Mouse (Mus musculus) heart, postnatal 36 days (tissue): ENCODE data around the gene Ostn. TPM values are rescaled to one million over a fixed set of nuclear protein-coding genes. Genes with fewer than 3 reads are reported as not detected.
"Not testable (repeated sequence)": the region's sequence is repeated elsewhere in the genome, so short reads cannot be mapped to it uniquely, and the experiment has no call there.

Experiments used
- DNase-seq, 2 experiments: peaks; one replicate each; pipeline ENCODE4 v3.0.0; 2021 to 2022
- intact Hi-C: fragments of 180-260 bp; cut with DNase I; formaldehyde crosslinking; loops from one replicate; pipeline ENCODE4 v1.15.1; 2025
- total RNA-seq, 2 experiments: library from RNA; stranded (reverse); gene quantifications; 2 replicates each; pipeline ENCODE4 v1.2.3; 2021

Ostn gene
- not detected for total RNA-seq

DNA sequence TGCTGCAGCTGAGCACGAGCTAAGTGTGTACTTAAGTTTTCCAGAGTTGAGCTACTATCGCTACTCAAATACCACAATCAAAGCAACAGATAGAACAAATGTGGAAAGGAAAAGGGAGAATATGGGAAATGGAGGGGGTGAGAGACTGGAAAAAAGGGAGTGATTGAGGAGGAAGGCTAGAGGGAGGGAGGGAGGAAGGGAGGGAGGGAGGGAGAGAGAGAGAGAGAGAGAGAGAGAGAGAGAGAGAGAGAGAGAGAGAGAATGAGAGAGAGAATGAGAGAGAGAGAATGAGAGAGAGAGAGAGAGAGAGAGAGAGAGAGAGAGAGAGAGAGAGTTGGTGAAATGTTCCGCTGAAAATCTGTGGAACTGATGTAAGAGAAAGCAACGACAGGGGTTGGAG, at the start of gene Ostn:
Gene Ostn, plus strand, starts transcription at position 301 of the 400 bp plus-strand sequence.
- DNase-seq, intact Hi-C loops: not testable (repeated sequence)

DNA sequence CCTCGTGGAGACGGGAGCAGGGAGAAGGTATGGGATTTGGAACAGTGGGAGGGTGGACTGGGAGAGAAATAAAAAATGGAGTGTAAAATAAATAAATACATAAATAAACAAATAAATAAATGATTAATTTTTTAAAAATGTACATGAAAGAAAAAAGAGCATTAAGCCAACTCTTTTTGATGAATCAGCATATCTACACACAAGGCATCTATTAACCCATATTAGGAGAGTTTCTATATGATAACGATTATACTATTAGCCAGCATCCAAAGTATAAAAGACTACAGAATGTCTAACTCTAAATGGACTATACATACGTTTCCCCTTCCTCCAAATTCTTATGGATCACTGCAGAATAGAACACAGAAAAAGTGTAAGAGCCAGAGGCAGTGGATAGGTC, 38.5 kb upstream of the Ostn start:
- intact Hi-C loops, result no loop called here
- no peak for DNase-seq

DNA sequence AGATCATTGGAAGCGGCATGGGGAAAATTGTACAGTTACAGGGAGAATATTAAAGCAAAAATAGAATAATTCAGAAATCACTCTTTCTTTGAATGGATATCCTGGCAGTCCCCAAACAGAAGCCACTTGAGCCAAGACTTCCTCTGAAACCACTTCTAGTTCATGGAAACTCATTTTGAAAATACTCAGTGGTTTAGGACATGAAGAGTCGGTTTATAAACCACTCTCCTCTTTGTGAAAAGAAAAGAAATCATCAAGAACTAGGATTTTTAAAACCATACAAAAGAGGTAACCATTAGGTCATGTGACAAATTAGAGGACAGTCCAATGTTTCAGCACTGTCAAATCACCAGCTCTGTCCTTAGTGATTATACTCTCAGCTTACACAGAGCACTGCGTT, 19.9 kb upstream of the Ostn start:
- DNase-seq, result no peak
- intact Hi-C loops, result no loop called here

DNA sequence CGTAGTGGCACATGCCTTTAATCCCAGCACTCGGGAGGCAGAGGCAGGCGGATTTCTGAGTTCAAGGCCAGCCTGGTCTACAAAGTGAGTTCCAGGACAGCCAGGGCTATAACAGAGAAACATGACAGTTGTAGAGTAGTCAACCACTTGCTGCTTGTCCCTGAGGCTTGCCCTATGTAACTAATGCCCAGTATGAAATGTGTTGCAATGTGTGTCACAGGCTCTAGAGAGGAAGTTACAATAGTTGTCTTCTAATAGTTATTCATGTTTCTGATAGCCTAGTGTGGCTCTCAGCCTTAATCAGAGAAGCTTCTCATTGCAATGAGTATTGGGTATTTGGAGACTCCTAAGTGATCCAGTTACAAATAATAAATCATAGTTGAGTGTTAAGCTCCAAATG, 10.8 kb upstream of the Ostn start:
- DNase-seq, result no peak
- intact Hi-C loops, result no loop called here

DNA sequence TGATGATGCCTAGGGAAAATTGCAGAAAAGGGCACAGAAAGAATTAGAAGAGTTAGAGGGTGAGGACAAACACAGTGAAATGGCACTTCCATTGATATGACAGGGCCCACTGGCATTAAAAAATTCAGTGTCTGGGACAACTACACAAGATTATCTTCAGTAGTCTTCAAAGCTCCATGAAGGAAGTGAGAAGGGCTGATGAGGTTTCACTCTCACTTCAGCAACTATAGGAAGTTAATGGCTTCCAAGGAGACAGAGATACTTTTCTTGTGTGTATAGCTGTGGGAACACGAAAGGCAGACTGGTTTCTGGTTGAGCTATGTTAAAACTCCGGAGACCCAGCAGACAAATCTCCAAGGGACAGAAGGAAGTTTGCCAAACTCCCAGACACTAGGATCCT, 10.4 kb upstream of the Ostn start:
- intact Hi-C loops, result no loop called here
- no peak for DNase-seq

DNA sequence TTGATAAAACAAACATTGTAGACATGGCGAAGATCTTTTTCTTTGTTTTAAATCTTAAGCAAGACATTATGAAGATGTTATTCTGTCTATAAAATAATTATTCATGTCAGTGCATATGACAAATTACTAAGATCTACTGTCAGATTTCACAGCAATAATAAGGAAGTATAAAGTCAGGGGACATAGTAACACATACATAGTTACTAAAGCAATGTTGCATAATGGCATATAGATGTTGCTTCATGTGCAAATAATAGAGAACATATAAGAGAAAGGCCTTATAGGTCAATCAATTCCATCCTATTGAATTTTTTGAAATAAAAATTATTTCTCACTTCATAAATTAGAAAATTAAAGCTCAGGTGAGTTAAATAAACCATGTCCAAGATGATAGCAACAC, 11.8 kb downstream of the Ostn start:
- DNase-seq, result no peak
- intact Hi-C loops, result no loop called here

DNA sequence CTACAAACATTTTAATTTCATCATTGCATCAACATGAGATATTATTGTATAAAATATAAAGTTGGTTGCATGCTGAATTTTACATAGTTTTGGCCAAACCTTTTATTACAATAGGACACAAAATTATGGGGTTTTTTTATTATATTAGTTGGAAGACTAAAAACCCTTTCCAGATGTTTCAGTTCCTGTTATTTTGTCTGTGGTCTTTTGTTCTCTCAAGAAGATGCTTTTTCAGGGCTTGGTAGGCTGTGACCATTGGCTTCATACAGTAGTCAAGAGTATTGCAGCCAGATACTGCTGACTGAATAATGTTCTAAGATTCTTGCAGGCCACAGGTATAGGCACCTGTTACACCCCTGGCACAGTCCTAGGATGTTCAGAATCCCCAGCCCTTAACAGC, 14.8 kb downstream of the Ostn start:
- intact Hi-C loops, result no loop called here
- no peak for DNase-seq

DNA sequence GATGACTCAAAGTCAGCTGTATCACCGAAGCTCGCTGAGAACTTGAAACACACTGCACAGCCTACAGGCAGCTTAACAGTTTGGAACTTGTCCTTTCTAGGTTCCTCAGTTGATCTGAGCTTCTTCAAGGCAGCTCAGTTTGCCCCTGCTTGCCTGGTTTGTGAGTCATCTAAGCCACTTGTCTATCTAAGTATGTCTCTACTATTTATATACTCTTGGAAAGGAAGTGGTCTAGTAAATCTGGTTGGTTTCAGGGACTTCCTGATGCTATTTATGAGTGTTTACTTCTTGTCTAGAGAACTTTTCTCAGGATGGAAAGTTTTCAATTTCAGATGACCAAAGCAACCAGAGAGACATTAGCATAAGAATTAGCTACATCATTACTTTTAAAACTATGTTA, 19.2 kb downstream of the Ostn start:
- no peak for DNase-seq
- intact Hi-C loops, result no loop called here

DNA sequence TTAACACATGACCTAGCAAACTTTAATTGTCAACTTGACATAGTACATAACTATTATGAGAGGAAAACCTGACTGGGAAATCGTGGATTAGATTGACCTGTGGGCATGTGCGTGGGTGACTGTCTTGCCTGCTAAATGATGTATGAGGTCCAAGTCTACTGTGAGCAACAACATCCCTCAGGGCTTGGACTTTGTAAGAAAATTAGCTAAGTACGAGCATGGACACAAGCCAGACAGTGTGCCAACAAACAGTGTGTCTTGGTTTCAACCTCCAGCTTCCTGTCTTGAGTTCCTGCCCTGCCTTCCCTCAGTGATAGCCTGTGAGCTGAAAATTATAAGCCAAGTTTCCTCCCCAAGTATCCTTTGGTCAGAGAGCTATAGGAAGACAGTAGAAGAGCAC, 40.2 kb downstream of the Ostn start:
- no peak for DNase-seq
- intact Hi-C loops, result no loop called here

DNA sequence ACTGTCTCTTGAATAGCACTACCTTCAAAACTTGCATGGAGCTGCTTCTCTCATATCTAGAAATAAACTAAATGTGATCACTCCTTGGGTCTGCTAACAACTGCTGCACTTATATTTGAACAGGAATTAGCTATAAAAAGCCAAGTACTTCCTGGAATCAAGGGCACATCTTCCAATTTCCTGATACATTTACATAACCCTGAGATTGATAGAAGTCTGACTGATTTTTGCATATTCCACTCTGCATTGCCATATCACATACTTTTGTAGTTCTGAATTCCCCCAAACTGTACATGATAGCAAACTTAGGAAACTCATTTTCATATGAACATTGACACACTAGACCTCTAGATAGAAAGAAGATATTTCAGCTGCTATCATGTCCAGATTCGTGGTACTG, 41.1 kb downstream of the Ostn start:
- intact Hi-C loops, result no loop called here
- DNase-seq, result no peak

DNA sequence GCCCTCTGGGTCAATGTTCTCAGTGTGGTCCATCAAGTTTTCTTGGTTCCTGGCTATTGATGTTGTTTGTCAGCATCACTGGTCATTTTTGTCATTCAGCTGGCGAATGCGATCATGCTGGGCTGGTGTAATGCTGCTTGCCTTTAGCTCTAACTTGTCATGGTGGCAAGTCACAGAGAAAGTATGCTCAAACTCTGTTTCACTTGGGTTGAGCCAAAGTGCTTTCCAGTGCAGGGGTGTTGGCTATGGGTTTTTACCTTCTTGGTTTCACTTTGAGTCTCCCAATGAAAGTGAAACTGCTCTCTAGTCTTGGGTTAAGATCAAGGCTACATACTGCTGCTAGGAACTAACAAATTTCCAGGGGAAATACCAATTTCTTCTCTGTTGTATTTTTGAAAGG, 41.9 kb downstream of the Ostn start:
- intact Hi-C loops, result no loop called here
- DNase-seq, result no peak

DNA sequence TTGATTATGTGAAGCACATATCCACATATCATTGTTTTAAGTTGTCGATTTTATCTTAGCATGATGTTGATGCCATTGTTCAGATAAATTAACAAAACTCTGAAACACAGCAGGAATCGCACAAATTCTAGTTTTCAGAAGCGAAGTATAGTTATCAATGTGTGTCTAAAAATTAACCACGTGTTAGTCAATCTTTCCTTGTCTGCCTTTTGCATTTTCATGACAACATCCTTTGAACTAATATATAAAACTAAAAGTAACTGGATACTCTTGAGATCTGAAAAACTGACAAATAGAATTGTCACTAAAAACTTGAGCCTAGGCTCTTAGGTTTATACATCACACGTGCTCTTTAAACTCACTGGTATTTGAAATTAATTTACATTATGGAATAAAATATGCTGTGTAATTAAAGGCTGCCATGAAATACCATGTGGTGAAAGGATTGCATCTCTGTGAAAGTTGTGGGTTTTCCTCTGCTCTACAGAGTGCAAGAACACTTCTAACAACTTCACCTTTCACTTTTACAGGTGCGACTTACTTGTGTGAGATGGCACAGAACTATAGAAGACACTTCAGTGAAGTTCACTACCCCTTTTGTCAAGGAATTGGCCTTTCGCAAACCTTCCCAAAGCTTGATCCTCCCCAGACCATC, 42.7 kb downstream of the Ostn start:
- no peak for DNase-seq
- intact Hi-C loops, result no loop called here

DNA sequence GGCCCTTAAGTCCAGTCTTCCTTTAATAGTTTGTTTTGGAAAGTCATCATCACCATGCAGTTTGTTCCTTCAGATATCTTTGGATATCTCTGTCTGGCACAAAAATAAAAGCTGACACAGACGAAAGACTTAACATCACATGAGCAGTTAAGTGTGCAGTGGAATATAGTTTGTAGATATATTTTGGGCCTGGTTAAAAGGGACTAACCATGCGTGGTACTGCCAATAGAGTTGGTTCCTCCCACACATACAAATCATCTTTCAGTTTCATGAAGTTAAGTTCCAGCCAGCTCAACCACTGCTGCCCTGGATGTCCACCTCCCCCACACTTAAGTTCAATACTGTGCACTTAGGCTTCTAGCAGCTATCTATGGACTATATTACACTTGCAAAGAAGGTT, 47.2 kb downstream of the Ostn start:
- intact Hi-C loops, result no loop called here
- no peak for DNase-seq

DNA sequence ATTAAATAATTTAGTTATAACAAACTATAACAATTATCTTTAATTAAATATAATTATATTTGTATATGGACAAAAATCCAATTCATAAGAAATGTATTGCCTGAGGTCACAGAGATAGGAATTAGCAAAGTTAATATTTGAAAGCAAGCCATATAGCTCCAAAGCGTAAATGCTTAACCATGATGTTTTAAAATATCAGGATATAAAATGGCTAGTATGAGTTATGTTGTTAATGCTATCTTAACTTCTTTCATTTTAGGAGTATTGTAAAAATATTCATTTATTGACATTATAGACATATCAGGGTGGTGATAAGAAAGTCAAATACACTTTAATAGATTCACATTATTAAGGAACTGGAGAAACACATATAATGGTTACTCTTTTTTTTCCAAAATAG, 52.8 kb downstream of the Ostn start:
- intact Hi-C loops, result no loop called here
- DNase-seq, result no peak

DNA sequence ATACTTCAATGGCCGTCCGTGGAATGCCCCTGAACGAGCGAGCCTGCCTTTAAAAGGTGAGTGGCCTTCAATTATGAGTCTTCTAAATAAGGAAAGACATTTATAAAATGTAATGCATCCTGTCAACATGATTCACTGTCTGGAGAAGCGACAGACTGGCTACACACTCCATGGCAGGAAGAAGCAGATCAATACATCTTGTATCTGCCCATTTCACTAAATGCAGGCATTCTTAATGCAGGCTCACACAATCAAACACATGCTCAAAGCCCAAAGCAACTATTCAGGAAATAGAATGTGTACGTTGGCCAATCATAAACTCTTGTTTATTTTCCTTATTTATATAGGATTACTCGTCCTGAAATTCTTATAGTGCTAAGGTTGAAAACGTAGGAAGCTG, 62.9 kb downstream of the Ostn start, which contains the start of gene Uts2b:
Gene Uts2b, minus strand, starts transcription at position 49 of the 400 bp plus-strand sequence.
- no peak for DNase-seq
- intact Hi-C loops, result no loop called here

DNA sequence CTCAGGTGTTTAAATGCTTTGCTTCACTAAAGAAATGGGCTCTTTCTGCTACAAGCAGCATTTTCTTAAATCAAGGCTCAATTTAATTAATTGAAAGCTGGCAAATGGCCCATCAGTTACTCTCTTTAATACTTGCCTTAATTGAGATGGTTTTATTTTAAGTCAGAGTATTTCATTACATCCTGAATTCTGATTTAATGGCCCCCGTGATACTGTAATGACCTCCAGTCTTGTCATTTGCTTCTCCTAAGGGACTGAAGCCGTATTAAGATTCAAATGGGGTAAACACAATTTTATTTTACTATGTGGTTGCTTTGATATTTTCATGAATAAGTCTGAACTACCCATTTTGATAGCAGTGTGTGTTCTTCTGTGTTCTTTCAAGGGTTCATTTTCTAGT, 63.4 kb downstream of the Ostn start:
- intact Hi-C loops, result no loop called here
- no peak for DNase-seq

DNA sequence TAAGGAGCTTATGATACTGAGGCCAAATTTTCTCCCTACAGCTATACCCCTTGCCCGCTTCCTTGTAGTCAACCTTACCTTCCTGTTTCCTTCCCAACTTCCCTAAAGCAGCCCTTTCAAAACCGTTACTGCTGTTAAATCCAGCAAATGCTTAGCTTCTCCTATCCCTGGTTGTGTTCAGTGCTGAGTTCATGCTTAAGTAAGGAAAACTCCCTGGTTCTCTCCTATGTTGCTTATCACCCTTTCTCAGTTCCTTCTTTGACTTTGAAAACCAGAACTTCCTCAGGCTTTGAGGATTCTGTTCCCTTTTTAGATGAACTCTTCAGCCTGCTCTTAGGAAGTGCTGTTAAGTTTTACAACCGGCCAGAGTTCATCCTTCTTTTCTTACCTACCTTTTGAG, 66.8 kb downstream of the Ostn start:
- intact Hi-C loops, result no loop called here
- DNase-seq, result no peak

DNA sequence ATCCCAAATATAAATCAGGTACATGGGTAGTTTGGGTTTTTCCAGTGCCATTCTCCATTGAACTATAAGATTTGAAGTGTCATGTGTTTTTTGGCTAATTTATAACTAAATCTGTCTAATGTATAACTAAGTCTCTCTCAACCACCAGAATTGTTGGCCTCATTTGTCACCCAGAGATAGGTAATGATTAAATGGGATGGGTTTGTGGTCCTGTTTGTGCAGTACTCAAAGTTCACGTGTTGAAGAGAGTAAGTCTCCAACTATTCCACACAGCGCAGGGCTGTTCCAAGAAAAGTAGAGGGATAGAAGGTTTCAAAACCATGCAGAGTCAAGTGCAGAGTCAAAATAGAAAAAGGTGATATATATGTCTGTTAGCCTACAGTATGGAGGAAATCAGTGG, 68.0 kb downstream of the Ostn start:
- intact Hi-C loops, result no loop called here
- DNase-seq, result no peak

DNA sequence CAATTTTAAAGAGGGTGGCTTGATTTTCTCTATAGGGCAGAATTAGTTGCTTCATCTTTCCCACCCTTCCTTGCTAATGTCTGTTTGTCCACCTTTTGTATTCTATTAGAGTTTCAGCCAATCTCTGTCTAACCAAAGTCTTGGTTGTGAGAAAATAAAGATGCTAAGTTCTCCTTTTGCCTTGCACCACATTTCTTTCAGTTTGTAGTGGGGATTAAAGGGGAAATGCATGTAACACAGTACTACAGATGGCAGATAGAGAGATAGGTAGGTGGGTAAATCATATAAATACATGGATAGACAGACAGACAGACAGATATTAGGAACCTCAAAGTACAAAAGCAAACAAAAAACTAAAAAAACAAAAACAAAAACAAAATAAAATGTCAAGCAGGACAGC, 69.3 kb downstream of the Ostn start:
- intact Hi-C loops, result no loop called here
- no peak for DNase-seq

DNA sequence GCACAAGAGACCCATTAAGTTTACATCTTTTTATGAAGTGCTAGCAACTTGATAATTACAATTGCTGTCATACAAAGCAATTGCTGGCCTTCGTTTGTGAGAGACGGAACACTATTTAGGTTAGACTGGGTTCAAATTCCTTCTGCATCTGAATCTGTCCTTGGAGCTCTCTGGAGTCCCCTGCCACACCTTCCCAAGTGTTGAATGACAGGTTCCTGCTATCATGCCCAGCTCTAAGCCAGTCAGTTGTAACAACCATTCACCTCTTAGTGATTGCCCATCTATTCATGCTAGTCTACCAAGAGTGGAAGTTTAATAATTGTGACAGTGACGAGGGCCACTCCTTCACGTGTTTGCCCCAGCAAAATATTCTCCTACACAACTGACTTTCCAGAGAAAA, 74.9 kb downstream of the Ostn start:
- no peak for DNase-seq
- intact Hi-C loops, result no loop called here

DNA sequence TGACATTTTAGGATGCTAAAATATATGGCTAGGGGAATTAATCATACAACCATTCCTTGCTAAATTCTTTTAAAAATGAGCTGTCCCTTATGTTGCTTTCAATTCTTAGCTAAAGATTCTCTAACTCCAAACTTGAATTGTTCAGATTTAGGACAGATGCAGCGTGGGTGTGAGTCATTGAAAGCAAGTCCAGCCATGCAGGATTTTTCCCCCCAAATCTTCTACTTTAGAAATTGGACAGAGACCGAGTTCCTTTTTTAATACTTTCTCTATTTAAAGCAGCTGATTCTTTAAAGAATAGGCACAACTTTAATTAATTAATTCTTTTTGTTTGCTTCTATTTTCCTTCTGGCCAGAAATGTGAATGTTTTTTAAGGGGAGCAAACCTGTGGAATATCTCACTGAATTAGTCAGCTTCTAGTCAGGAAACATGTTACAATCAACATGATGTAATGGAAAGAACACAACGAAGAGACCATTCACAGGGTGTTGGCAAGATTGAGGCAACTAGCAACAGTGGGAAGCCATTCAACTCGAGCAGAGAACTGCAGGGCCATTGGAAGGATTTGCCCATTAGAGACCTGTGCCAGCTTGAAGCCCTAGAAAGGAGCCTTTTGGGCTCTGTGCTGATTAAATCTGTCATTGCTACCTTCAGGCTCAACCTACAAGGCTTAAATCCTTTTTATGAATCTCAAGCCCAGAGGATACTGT, 77.8 kb downstream of the Ostn start:
- intact Hi-C loops, result no loop called here
- DNase-seq, result no peak

DNA sequence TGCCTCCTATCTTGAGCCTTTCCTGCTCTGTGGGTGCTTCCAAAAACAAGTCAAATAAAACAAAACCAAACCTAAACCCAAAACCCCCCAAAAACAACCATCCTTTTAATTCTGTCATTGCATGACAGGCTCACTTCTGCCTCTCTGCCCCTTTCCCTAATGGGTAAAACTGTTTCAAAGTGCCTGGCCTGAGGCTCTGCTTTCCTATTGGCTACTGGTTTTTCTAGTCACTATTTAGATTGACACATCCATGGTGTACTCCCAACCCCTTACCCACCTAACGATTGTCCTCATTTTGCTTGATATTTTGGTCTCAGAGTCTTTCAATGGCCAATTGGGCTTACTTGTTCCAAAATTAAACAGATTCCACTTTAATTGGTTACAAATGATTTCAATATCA, 78.4 kb downstream of the Ostn start:
- intact Hi-C loops, result no loop called here
- DNase-seq, result no peak
